Mouse (Mus musculus) layer of hippocampus, adult 2 months (tissue): Measurements from ENCODE around the gene Tmem156. TPM values are rescaled to one million over a fixed set of nuclear protein-coding genes. Genes with fewer than 3 reads are reported as not detected.

Source experiments
- DNase-seq, 2 experiments: peaks; one replicate each; pipeline ENCODE4 v3.0.0; 2022; ENCODE audit warnings: low spot score in 2 of 2
- H3K27ac ChIP-seq: fragments of 200-600 bp; 2 replicates; pipeline ENCODE4 v1.8.1; 2022
- H3K4me3 ChIP-seq: fragments of 200-600 bp; 2 replicates; pipeline ENCODE4 v1.8.1; 2022; ENCODE audit warnings: mild to moderate bottlenecking
- CTCF ChIP-seq: fragments of 200-600 bp; conservative IDR thresholded peaks from 2 replicates; pipeline ENCODE4 v1.8.1; 2022; ENCODE audit warnings: antibody characterized with exemption, mild to moderate bottlenecking, moderate library complexity
- total RNA-seq, 2 experiments: library from RNA; stranded (reverse); gene quantifications; 2 replicates each; pipeline ENCODE4 v1.2.3; 2021

The Tmem156 gene
- total RNA-seq, 2 experiments from 2014 or later: 0.39 to 0.44 TPM

- no peak for TF ChIP-seq CTCF
- H3K27ac ChIP-seq: no peak overlapping the region
- H3K4me3 ChIP-seq: no peak overlapping the region
- no peak for DNase-seq
These were observed 611 bp downstream of the Tmem156 start for GRCm38 (mm10) chr5:65091184-65091858.

- TF ChIP-seq CTCF: no peak
- no peak for DNase-seq
- no peak overlapping the region for H3K27ac ChIP-seq
- H3K4me3 ChIP-seq: no peak overlapping the region
These were observed 2.2 kb downstream of the Tmem156 start for GRCm38 (mm10) chr5:65089707-65090106.

- DNase-seq: no peak
- Histone ChIP-seq H3K4me3 (no peak overlapping the region), H3K27ac (no peak overlapping the region)
- TF ChIP-seq CTCF: no peak
These were observed 5.4 kb downstream of the Tmem156 start for GRCm38 (mm10) chr5:65086522-65086921.

GRCm38 (mm10) chr5:65081836-65082235, 10.1 kb downstream of the Tmem156 start:
- Histone ChIP-seq H3K4me3 (no peak overlapping the region), H3K27ac (no peak overlapping the region)
- DNase-seq: no peak
- no peak for TF ChIP-seq CTCF

DNA sequence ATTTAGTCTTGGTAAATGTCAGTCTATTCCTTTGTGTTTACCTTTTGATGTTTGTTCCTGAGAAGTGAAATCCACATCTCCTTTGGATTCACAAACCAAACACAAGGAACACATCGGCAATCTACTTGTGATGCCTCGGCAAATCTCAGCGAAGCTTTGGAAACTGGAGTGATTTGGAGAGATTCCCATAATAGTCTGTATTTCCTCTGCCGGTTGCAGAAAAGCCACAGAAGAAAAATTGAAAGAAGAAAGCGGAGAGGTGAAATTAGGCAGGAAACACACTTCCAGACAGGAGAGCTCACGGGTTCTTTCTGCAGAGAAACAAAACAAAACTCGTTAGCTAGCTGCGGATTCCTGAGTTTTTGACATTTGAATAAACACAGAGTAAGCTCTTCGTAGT, 12.1 kb downstream of the Tmem156 start:
- Histone ChIP-seq H3K4me3 (peak overlapping the region; percentile 63), H3K27ac (peak overlapping the region; percentile 78)
- peak; percentile 14 to 43 for DNase-seq
- no peak for TF ChIP-seq CTCF

GRCm38 (mm10) chr5:65078081-65078480, 13.9 kb downstream of the Tmem156 start:
- DNase-seq: no peak
- TF ChIP-seq CTCF: no peak

DNA sequence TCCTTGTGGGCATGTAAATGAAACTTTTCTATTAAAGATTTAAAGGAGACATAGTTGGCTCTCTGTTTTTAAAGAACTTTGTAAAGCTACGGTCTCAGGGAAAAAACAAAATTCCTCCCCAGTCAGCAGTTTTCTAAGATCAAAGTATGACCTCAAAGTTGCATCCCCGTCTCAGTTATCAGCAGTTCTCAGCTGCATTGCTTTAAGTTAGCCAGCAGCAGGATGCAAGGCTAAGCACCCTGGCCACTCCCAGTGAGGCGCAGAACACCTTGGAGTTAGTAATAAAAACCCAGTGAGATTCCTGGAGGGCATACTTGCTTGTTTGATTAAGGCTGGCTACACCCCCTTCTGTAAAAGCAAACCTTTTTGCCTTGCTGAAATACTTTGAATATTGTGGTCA, 15.2 kb downstream of the Tmem156 start:
- DNase-seq: no peak
- TF ChIP-seq CTCF: no peak
- H3K27ac ChIP-seq: no peak overlapping the region
- H3K4me3 ChIP-seq: no peak overlapping the region

More at GRCm38 (mm10) chr5:65078081-65078480, 13.9 kb downstream of the Tmem156 start:
- no peak overlapping the region for H3K4me3 ChIP-seq
- H3K27ac ChIP-seq: no peak overlapping the region

DNA sequence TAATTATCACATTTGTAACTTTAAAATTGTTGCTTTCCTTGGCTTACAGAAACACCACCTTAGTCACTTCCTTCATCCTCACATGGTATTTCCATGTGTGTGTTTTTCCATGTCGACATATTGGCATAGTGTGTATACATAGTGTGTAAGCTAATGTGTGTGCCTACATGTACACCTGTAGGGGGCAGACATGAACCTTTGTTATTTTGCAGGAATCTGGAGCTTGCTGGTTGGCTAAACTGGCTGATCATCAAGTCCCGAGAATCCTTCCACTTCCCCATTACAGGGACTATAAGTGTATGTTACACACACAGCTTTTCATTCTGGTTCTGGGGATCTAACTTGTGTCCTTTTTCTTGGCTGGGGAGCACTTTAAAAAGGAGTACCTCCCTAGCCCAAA, 15.8 kb downstream of the Tmem156 start:
- peak; percentile 67 for TF ChIP-seq CTCF
- no peak overlapping the region for H3K4me3 ChIP-seq
- no peak for DNase-seq
- no peak overlapping the region for H3K27ac ChIP-seq

- no peak overlapping the region for H3K27ac ChIP-seq
- H3K4me3 ChIP-seq: no peak overlapping the region
- DNase-seq: no peak
- TF ChIP-seq CTCF: peak; percentile 58
These were observed 17.2 kb downstream of the Tmem156 start for GRCm38 (mm10) chr5:65074693-65075092.

DNA sequence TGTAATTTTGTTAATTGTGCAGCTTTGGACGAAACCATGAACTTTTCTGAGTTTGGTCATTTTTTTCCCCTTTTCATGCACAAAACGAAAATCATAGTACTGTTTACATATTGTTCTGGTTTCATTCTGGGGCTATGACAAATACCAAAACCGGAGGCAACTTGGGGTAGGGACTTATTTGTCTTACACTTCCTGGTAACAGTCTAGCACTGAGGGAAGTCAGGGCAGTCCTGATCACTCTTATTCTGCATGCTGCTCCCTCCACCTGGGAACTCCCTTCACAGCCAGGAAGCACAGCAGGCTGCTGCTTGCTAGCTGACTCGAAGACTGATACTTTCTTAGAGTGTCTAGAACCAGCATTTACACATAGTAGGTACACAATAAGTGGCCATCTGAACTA, 18.7 kb downstream of the Tmem156 start:
- no peak for TF ChIP-seq CTCF

GRCm38 (mm10) chr5:65071689-65072118, 20.2 kb downstream of the Tmem156 start:
- TF ChIP-seq CTCF: no peak
- no peak for DNase-seq
- Histone ChIP-seq H3K4me3 (no peak overlapping the region), H3K27ac (no peak overlapping the region)

More for the DNA sequence above, 18.7 kb downstream of the Tmem156 start:
- DNase-seq: no peak
- no peak overlapping the region for H3K27ac ChIP-seq
- no peak overlapping the region for H3K4me3 ChIP-seq

DNA sequence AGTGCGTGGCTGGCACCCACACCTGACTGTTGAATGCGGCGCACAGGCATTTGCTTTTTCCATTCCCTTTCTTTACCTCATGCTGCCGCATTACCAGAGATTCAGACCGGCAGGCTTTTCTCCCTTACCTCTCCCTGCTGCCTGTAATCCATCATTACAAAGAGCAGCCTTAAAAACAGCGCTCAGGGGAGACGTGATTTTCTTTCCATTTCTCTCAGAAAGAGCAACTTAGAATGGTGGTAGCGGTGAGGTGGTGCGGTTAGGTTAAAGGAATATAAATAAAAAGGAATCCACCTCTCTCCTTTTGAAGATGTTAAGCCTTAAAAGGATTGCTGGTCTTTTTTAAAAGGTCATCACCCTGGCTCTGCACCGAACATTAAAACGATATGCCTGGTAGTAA, 22.1 kb downstream of the Tmem156 start:
- H3K27ac ChIP-seq: no peak overlapping the region
- no peak for DNase-seq
- TF ChIP-seq CTCF: no peak
- no peak overlapping the region for H3K4me3 ChIP-seq

- DNase-seq: no peak
- TF ChIP-seq CTCF: no peak
- H3K27ac ChIP-seq: no peak overlapping the region
- no peak overlapping the region for H3K4me3 ChIP-seq
These were observed 23.8 kb downstream of the Tmem156 start for GRCm38 (mm10) chr5:65068166-65068565.

DNA sequence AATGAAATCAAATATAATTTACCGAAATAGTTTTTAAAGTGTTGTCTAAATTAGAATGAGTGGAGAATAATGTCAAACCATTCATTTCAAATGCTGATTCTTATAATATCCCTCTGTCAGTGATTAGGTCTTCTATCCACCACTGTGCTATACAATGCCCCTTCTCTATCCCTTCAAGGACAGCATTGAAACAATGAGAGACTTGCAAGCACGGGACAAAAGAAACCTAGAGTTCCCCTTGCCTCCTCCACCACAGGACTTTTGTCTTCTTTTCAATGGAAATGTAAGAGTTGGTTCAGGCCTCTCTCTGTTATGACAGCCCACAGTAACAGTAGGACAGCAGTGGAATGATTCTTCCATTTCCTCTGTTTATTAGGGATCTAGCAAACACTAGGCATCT, 28.7 kb downstream of the Tmem156 start:
- Histone ChIP-seq H3K4me3 (no peak overlapping the region), H3K27ac (no peak overlapping the region)
- DNase-seq: no peak
- no peak for TF ChIP-seq CTCF

- DNase-seq: no peak
- Histone ChIP-seq H3K4me3 (no peak overlapping the region), H3K27ac (no peak overlapping the region)
- TF ChIP-seq CTCF: no peak
These were observed 29.7 kb downstream of the Tmem156 start for GRCm38 (mm10) chr5:65062236-65062635.
